13 mouse cellular contexts compared by ENCODE assay signal in the genomic region with DNA sequence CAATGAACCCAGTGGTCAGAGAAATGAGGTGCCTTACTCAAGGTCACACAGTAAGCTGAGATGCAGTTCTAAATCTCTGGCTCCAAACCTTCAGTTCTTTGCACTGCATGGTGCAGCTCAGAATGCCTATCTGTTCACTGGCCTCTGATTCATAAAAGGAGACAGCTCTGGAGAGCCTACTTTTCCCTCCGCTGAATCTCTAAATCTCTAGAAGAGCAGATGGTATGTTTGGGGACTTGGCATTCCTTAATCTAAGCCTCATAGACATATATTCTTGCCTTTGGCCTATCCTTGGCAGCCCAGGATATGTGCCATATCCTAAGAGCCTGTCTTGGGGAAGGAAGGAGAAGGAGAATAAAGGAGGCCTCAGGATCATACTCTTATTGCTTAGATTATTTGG.
"Had no signal": no experiment of that assay in that cellular context is flagged by ENCODE, and none has a peak within 500 bp of the region (broad histone marks: within the 10 kb centered on the region; RNA-seq: fewer than 3 reads in every experiment).

No protein-coding gene starts in this region.

- ATAC-seq: liver, embryonic 12.5 days; midbrain, embryonic 13.5 days; midbrain, embryonic 16.5 days had no signal

- DNase-seq: kidney, postnatal 25 days; layer of hippocampus, adult 9-11 months; liver; lung, embryonic 14.5 days; lung, postnatal 10 days; lung, postnatal 36 days; retina, postnatal 1 day; right cerebral cortex, postnatal 14 days; right cerebral cortex, postnatal 4 days; thymus, postnatal 25 days had no signal
